Mouse (Mus musculus): Measurements from ENCODE around the gene D10Wsu102e.

- TF ChIP-seq CTCF (IDR thresholded peaks at IDR 0.05; ENCODE audit: low read depth) (no peak), EP300 (optimal IDR thresholded peaks at IDR 0.05) (no peak)
Observed at GRCm38 (mm10) chr10:83530384-83530967, 170.5 kb downstream of the D10Wsu102e start.
